Mouse (Mus musculus) kidney, embryonic 14.5 days (tissue): ENCODE results near the gene Rgcc. TPM values are rescaled to one million over a fixed set of nuclear protein-coding genes. Genes with fewer than 3 reads are reported as not detected.

Source experiments
- ATAC-seq: fragments of 200-750 bp; cut with Nextera tagmentation; 2 replicates; pipeline ENCODE4 v1.8.0; 2017; ENCODE audit warnings: moderate number of reproducible peaks, mild to moderate bottlenecking, moderate TSS enrichment, moderate library complexity; ENCODE audit not compliant: low FRiP score, low TSS enrichment
- H3K27ac ChIP-seq: fragments of 300-500 bp; sonication (generic); 2 replicates; pipeline ENCODE4 v1.5.1; 2014; ENCODE audit warnings: low read depth, mild to moderate bottlenecking, low read length, moderate library complexity, mixed read lengths
- H3K27me3 ChIP-seq: fragments of 300-500 bp; sonication (generic); 2 replicates; pipeline ENCODE4 v1.6.1; 2014; ENCODE audit warnings: mild to moderate bottlenecking, low read length; ENCODE audit not compliant: control insufficient read depth, insufficient read depth
- H3K36me3 ChIP-seq: fragments of 300-500 bp; sonication (generic); 2 replicates; pipeline ENCODE4 v1.6.1; 2014; ENCODE audit warnings: low read length, mixed read lengths; ENCODE audit not compliant: control insufficient read depth, insufficient read depth
- H3K4me1 ChIP-seq: fragments of 300-500 bp; sonication (generic); 2 replicates; pipeline ENCODE4 v1.6.1; 2014; ENCODE audit warnings: low read length, mixed read lengths; ENCODE audit not compliant: control insufficient read depth, insufficient read depth
- H3K4me2 ChIP-seq: fragments of 300-500 bp; sonication (generic); replicated peaks from 2 replicates; pipeline ENCODE4 v1.6.1; 2014; ENCODE audit warnings: low read depth, mild to moderate bottlenecking, low read length
- H3K4me3 ChIP-seq: fragments of 300-500 bp; sonication (generic); 2 replicates; pipeline ENCODE4 v1.5.1; 2014; ENCODE audit warnings: mild to moderate bottlenecking, low read length
- H3K9ac ChIP-seq: fragments of 300-500 bp; sonication (generic); 2 replicates; pipeline ENCODE4 v1.6.1; 2014; ENCODE audit warnings: low read depth, mild to moderate bottlenecking, low read length, moderate library complexity
- H3K9me3 ChIP-seq: fragments of 300-500 bp; sonication (generic); 2 replicates; pipeline ENCODE4 v1.6.1; 2016; ENCODE audit warnings: low read length; ENCODE audit not compliant: control insufficient read depth
- WGBS: fragments of 180-500 bp; shearing (Covaris S2); extraction: QIAGEN DNeasy Blood & Tissue Kit; methylation state at CpG from one replicate; pipeline ENCODE4 v1.1.7; 2014; 5-methylcytosine and 5-hydroxymethylcytosine counted together
- polyA plus RNA-seq: library from polyadenylated mRNA; unstranded; fragments of >200 nt; fragmentation: Nextera tagmentation; extraction: Ambion mirVana; gene quantifications from 2 replicates; pipeline ENCODE4 v1.2.1, GENCODE M21; 2014

Rgcc gene
- polyA plus RNA-seq, 1 experiment from 2014 or later: 22.7 TPM

DNA sequence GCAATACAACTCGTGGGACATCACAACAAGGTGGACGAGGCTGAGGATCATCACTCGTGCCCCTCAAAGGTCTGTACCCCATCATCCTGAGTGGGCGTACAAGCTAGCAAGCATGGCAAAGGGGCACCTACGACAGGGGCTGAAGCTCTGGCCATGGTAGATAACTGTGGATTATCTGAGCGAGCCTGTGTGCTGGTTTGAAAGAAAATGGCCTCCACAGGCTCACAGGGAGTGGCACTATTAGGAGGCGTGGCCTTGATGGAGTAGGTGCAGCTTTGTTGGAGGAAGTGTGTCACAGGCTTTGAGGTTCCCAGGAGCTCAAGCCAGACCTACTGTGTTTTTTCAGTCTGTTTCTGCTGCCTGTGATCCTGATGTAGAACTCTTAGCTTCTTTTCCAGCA, 5.7 kb upstream of the Rgcc start:
- ATAC-seq: no peak
- no peak overlapping the region for H3K27ac ChIP-seq
- H3K4me2 ChIP-seq: no peak overlapping the region
- no peaks in the 10 kb centered on the region for H3K9me3 ChIP-seq
- no peaks in the 10 kb centered on the region for H3K27me3 ChIP-seq
- WGBS: 86% methylated on average over 7 of the region's 7 CpGs
- H3K4me1 ChIP-seq: no peaks in the 10 kb centered on the region
- no peak overlapping the region for H3K9ac ChIP-seq
- H3K4me3 ChIP-seq: no peak overlapping the region
- no peaks in the 10 kb centered on the region for H3K36me3 ChIP-seq

DNA sequence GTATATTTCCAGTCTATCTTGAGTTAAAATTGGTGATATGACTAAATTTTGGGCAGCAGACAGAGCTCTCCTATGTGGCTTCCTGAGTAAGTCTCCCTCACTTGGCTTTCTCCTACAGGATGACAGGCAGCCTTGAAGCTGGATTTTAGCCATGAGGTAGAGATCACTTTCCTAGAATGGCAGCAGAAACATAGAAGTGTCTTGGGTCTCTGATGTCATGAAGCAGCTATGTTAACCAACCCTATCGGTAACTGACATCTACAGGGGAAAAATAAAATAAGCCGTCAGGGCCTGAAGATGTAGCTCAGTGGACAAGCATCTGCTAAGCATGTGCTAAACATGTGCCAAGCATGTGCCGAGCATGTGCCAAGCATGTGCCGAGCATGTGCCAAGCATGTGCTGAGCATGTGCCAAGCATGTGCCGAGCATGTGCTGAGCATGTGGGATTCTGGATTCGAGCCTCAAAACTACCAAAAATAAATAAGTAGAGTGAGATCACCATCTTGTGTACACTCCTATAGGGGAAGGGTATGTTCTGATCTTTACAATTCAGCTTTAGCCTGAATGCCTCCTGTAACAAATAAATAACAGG, 3.5 kb upstream of the Rgcc start:
- 0 out of 2 replicates have a peak, but pooled peaks cover 6% of the 10 kb centered on the region for H3K4me1 ChIP-seq
- no peak for ATAC-seq
- no peaks in the 10 kb centered on the region for H3K36me3 ChIP-seq
- H3K9ac ChIP-seq: no peak overlapping the region
- H3K4me2 ChIP-seq: no peak overlapping the region
- no peak overlapping the region for H3K4me3 ChIP-seq
- no peaks in the 10 kb centered on the region for H3K9me3 ChIP-seq
- H3K27me3 ChIP-seq: peaks cover 7% of the 10 kb centered on the region; the same call in 1 of the 2 replicates
- no peak overlapping the region for H3K27ac ChIP-seq
- WGBS: 88% methylated on average over 6 of the region's 6 CpGs

DNA sequence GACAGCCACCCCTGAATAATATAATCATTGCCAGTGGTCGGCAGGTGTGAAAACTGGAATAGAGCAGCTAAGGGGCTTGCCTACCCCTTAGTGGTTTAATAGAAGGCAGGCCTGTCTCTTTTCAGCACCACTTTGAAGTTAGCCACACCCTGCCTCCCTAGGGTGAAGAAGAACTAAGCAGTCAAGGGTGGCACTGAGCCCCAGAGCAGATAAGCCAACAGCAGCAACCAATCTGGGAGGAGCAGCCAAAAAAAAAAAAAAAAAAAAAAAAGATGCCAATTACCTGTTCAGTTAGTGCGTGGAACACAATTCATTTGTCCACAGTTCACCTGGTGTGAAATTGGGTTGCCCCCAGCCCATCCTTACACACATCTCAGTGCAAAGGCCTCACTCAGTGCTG, 1.7 kb upstream of the Rgcc start:
- ATAC-seq: no peak
- Histone ChIP-seq H3K27ac (no peak overlapping the region), H3K36me3 (no peaks in the 10 kb centered on the region), H3K4me1 (0 out of 2 replicates have a peak, but pooled peaks cover 6% of the 10 kb centered on the region), H3K9ac (no peak overlapping the region), H3K4me2 (no peak overlapping the region), H3K27me3 (peaks cover 9% of the 10 kb centered on the region; the same call in 1 of the 2 replicates), H3K4me3 (no peak overlapping the region), H3K9me3 (no peaks in the 10 kb centered on the region)
- WGBS: 75% methylated on average over 2 of the region's 2 CpGs

DNA sequence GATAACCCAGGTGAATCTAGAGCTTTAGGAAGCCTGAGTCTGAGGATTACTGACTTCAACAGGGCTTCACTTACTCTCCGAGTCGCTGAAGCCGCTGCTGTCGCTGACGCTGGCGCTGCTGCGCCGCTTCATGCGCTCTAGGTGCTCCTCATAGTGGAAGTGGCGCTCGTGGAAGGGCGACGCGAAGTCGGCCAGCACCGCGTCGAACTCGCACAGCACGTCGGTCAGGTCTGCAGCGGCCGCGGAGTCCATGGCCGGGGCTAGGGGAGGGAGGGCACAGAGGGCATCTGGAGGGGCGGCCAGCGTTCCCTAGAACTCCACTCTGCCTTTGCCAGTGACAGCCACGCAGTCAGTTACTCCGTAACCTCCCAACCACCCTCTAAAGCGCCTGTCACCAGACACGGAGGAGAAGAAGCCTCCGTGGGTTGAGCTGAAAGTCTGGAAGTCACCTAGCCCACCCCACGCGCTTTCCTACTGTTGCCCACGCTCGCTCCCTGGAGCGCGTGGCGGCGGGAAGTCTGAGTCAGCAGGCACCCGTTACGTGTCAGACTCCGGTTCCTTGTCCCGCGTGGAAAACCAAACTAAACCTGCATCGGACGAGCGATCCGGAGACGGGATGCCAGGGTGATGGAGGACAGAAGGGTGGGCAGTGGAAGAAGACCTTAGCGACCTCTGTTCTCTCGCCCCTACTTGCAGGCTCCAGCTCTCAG, 649 bp downstream of the Rgcc start:
- Histone ChIP-seq H3K4me1 (0 out of 2 replicates have a peak, but pooled peaks cover 6% of the 10 kb centered on the region), H3K9me3 (no peaks in the 10 kb centered on the region), H3K4me3 (peak overlapping the region; percentile 52), H3K36me3 (no peaks in the 10 kb centered on the region), H3K27me3 (peaks cover 9% of the 10 kb centered on the region; the same call in 1 of the 2 replicates), H3K27ac (no peak overlapping the region), H3K4me2 (peak overlapping the region; percentile 78), H3K9ac (peak overlapping the region; percentile 43)
- peak; percentile 15 for ATAC-seq
- under 1% methylated on average over 52 of the region's 52 CpGs for WGBS

DNA sequence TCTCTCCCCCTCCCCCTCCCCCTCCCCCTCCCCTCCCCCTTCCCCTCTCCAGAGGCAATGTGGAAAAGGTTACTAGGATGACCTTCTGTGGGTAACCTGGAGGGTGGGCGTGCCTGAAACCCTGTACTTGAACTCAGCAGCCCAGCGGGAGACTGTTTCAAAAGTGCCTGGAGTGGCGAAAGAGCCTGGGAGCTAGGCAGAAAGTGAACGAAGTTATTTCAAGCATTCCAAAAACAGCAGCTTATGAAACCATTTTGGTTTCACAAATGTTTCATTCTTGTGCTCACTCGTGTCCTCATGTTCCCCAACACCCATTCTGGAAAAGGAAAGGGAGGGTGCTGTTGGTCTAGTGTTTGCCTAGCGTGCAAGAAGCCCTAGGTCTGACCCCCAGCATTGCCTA, 1.6 kb downstream of the Rgcc start:
- 0 out of 2 replicates have a peak, but pooled peaks cover 6% of the 10 kb centered on the region for H3K4me1 ChIP-seq
- H3K27me3 ChIP-seq: peaks cover 9% of the 10 kb centered on the region; the same call in 1 of the 2 replicates
- 28% methylated on average over 6 of the region's 6 CpGs for WGBS
- H3K4me3 ChIP-seq: peak overlapping the region; percentile 11; the same call in 1 of the 2 replicates
- H3K36me3 ChIP-seq: no peaks in the 10 kb centered on the region
- H3K4me2 ChIP-seq: 0 out of 2 replicates have a peak overlapping the region, but pooled peaks have one; percentile 78
- no peak overlapping the region for H3K9ac ChIP-seq
- no peaks in the 10 kb centered on the region for H3K9me3 ChIP-seq
- H3K27ac ChIP-seq: no peak overlapping the region
- ATAC-seq: no peak

DNA sequence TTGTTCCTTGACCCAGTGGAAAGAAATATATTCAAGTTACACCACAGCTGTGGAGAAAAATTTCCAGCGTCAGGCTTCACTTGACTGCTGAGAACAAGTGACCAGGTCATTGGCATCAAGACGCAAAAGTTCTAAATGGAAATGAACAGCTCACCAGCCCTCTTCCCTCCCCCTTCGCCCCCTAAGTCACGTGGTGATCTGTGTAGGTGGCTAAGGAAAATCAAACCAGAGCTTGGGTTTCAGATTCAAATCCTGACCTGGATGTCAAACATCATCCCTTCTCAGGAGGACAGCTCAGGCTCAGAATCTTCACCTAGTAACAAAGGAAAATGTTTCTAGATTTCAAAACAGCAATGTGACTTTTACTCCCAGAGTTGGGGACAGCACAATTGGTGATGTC, 2.2 kb downstream of the Rgcc start:
- Histone ChIP-seq H3K4me2 (no peak overlapping the region), H3K9ac (no peak overlapping the region), H3K4me1 (0 out of 2 replicates have a peak, but pooled peaks cover 6% of the 10 kb centered on the region), H3K36me3 (no peaks in the 10 kb centered on the region), H3K9me3 (no peaks in the 10 kb centered on the region), H3K27ac (no peak overlapping the region), H3K27me3 (peaks cover 9% of the 10 kb centered on the region; the same call in 1 of the 2 replicates), H3K4me3 (no peak overlapping the region)
- 43% methylated on average over 4 of the region's 4 CpGs for WGBS
- no peak for ATAC-seq

DNA sequence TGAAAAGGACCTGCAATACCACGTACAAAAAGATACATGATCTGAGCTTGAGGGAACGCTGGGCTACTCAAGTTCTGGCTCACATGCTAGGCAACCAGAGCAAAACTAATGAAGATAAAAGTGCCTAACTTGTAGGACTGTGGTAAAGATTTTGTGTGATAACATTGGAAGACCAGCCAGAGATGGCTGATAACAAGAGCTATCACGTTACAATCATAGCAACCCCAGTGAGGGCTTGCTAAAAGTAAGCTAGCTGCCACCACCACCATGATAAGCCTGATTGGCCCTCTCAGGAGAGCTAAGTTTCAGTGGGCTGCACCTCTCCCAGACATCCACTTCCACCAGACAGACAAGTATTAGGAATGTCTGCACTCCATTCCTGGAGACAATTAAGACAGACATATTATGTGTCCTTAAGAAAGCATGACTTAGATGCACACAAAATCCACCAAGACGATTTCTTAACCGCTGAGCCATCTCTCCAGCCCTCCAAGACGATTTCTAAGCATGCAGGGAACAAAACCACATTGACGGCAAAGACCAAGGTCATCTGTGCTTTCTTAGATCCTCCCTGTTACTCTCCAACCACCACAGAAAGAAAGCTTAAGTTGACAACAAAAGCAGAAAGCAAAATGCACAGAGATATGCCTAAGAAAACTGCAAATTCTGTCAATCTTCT, 3.0 kb downstream of the Rgcc start:
- no peak overlapping the region for H3K4me2 ChIP-seq
- H3K27ac ChIP-seq: no peak overlapping the region
- no peak overlapping the region for H3K4me3 ChIP-seq
- no peak for ATAC-seq
- peaks cover 8% of the 10 kb centered on the region; the same call in 1 of the 2 replicates for H3K4me1 ChIP-seq
- H3K9ac ChIP-seq: no peak overlapping the region
- H3K27me3 ChIP-seq: peaks cover 9% of the 10 kb centered on the region; the same call in 1 of the 2 replicates
- H3K9me3 ChIP-seq: no peaks in the 10 kb centered on the region
- no peaks in the 10 kb centered on the region for H3K36me3 ChIP-seq
- 53% methylated on average over 7 of the region's 7 CpGs for WGBS

DNA sequence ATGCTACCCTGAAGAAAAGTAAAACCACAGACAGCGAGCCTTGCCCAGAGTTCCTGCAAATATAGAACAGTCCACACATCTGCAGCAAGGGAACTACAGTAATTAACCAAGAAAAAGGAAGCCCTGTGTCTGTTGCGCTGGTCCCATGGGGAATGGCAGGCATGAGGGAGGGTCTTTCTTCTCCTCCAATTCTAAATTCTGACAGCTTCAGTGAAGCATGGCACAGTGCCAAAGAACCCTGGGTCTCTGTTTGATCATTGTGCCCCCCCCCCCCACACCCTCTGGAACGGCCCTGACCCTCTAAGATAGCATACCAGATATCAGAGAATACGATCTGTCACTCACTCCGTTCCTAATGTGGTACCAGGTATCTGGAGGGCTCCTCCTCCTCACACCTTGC, 4.6 kb downstream of the Rgcc start:
- H3K4me1 ChIP-seq: peaks cover 15% of the 10 kb centered on the region; the same call in 1 of the 2 replicates
- WGBS: 40% methylated on average over 5 of the region's 5 CpGs

More for the DNA sequence above, 4.6 kb downstream of the Rgcc start:
- Histone ChIP-seq H3K4me3 (no peak overlapping the region), H3K9me3 (no peaks in the 10 kb centered on the region), H3K9ac (no peak overlapping the region), H3K27ac (no peak overlapping the region), H3K4me2 (no peak overlapping the region), H3K27me3 (peaks cover 9% of the 10 kb centered on the region; the same call in 1 of the 2 replicates), H3K36me3 (no peaks in the 10 kb centered on the region)
- no peak for ATAC-seq
